Mouse (Mus musculus): ENCODE measurements around the gene Gm10964. TPM values are rescaled to one million over a fixed set of nuclear protein-coding genes. Genes with fewer than 3 reads are reported as not detected.

Gene Gm10964
- polyA plus RNA-seq, 1 experiment from 2014 or later, result not detected

GRCm38 (mm10) chr3:103766789-103767188 lies 27.6 kb downstream of the Gm10964 start:
- peaks cover 8% of the 10 kb centered on the region; the same call in 1 of the 2 replicates for H3K36me3 ChIP-seq (ENCODE audit: control insufficient read depth, insufficient read depth, low read length)
- H3K27ac ChIP-seq (replicated peaks), result no peak overlapping the region
- H3K4me1 ChIP-seq (replicated peaks; ENCODE audit: control insufficient read depth, insufficient read depth), result no peaks in the 10 kb centered on the region; the same call in 1 of the 2 replicates
- TF ChIP-seq CTCF (IDR thresholded peaks at IDR 0.05; ENCODE audit: low read depth) (no peak), EP300 (optimal IDR thresholded peaks at IDR 0.05) (no peak)
- ATAC-seq (ENCODE audit: low FRiP score, low TSS enrichment), result no peak
- DNase-seq (ENCODE audit: low spot score), result no peak
- no peak overlapping the region for H3K4me3 ChIP-seq (ENCODE audit: low read depth, low read length)
- 70% methylated on average over 3 of the region's 3 CpGs for WGBS
- no peak overlapping the region for H3K4me2 ChIP-seq (replicated peaks; ENCODE audit: low read depth)
- no peaks in the 10 kb centered on the region for H3K9me3 ChIP-seq (ENCODE audit: control insufficient read depth, low read length)
- H3K27me3 ChIP-seq (ENCODE audit: control insufficient read depth, insufficient read depth, low read length), result no peaks in the 10 kb centered on the region
- no peak overlapping the region for H3K9ac ChIP-seq (ENCODE audit: low read length)

GRCm38 (mm10) chr3:103771531-103772130 lies 32.5 kb downstream of the Gm10964 start:
- TF ChIP-seq CTCF (IDR thresholded peaks at IDR 0.05; ENCODE audit: low read depth) (no peak), EP300 (optimal IDR thresholded peaks at IDR 0.05) (no peak)
- H3K27ac ChIP-seq (replicated peaks), result peak overlapping the region; percentile 77
- DNase-seq (ENCODE audit: low spot score) (peak; percentile 33), ATAC-seq (ENCODE audit: low FRiP score, low TSS enrichment) (no peak; the same call in 1 of the 2 replicates)
- no peak overlapping the region for H3K9ac ChIP-seq (ENCODE audit: low read length)
- H3K27me3 ChIP-seq (ENCODE audit: control insufficient read depth, insufficient read depth, low read length), result no peaks in the 10 kb centered on the region
- H3K4me3 ChIP-seq (ENCODE audit: low read depth, low read length), result no peak overlapping the region
- H3K4me2 ChIP-seq (replicated peaks; ENCODE audit: low read depth), result no peak overlapping the region
- H3K9me3 ChIP-seq (ENCODE audit: control insufficient read depth, low read length), result no peaks in the 10 kb centered on the region
- H3K4me1 ChIP-seq (replicated peaks; ENCODE audit: control insufficient read depth, insufficient read depth), result no peaks in the 10 kb centered on the region; the same call in 1 of the 2 replicates
- H3K36me3 ChIP-seq (ENCODE audit: control insufficient read depth, insufficient read depth, low read length), result peaks cover 8% of the 10 kb centered on the region; the same call in 1 of the 2 replicates
- 31% methylated on average over 9 of the region's 9 CpGs for WGBS

GRCm38 (mm10) chr3:103772846-103773245 lies 33.7 kb downstream of the Gm10964 start:
- DNase-seq (ENCODE audit: low spot score) (no peak), ATAC-seq (ENCODE audit: low FRiP score, low TSS enrichment) (no peak)
- Histone ChIP-seq H3K9me3 (ENCODE audit: control insufficient read depth, low read length) (no peaks in the 10 kb centered on the region), H3K4me2 (replicated peaks; ENCODE audit: low read depth) (no peak overlapping the region), H3K36me3 (ENCODE audit: control insufficient read depth, insufficient read depth, low read length) (peaks cover 8% of the 10 kb centered on the region; the same call in 1 of the 2 replicates), H3K4me1 (replicated peaks; ENCODE audit: control insufficient read depth, insufficient read depth) (no peaks in the 10 kb centered on the region; the same call in 1 of the 2 replicates), H3K4me3 (ENCODE audit: low read depth, low read length) (no peak overlapping the region), H3K27me3 (ENCODE audit: control insufficient read depth, insufficient read depth, low read length) (no peaks in the 10 kb centered on the region), H3K9ac (ENCODE audit: low read length) (no peak overlapping the region), H3K27ac (replicated peaks) (no peak overlapping the region)
- TF ChIP-seq CTCF (IDR thresholded peaks at IDR 0.05; ENCODE audit: low read depth), result no peak
- TF ChIP-seq EP300 (optimal IDR thresholded peaks at IDR 0.05), result no peak
- WGBS, result 64% methylated on average over 4 of the region's 4 CpGs

GRCm38 (mm10) chr3:103773508-103773907 lies 34.3 kb downstream of the Gm10964 start:
- no peak for DNase-seq (ENCODE audit: low spot score)
- H3K27ac ChIP-seq (replicated peaks), result no peak overlapping the region
- WGBS, result 83% methylated on average over 3 of the region's 3 CpGs

GRCm38 (mm10) chr3:103774009-103774408 lies 34.8 kb downstream of the Gm10964 start:
- Histone ChIP-seq H3K9me3 (ENCODE audit: control insufficient read depth, low read length) (no peaks in the 10 kb centered on the region), H3K27ac (replicated peaks) (no peak overlapping the region), H3K27me3 (ENCODE audit: control insufficient read depth, insufficient read depth, low read length) (no peaks in the 10 kb centered on the region), H3K36me3 (ENCODE audit: control insufficient read depth, insufficient read depth, low read length) (peaks cover 4% of the 10 kb centered on the region; the same call in 1 of the 2 replicates), H3K4me2 (replicated peaks; ENCODE audit: low read depth) (no peak overlapping the region), H3K4me3 (ENCODE audit: low read depth, low read length) (no peak overlapping the region), H3K4me1 (replicated peaks; ENCODE audit: control insufficient read depth, insufficient read depth) (no peaks in the 10 kb centered on the region; the same call in 1 of the 2 replicates), H3K9ac (ENCODE audit: low read length) (no peak overlapping the region)
- TF ChIP-seq CTCF (IDR thresholded peaks at IDR 0.05; ENCODE audit: low read depth) (no peak), EP300 (optimal IDR thresholded peaks at IDR 0.05) (no peak)
- WGBS, result 84% methylated on average over 15 of the region's 15 CpGs
- DNase-seq (ENCODE audit: low spot score), result no peak
- ATAC-seq (ENCODE audit: low FRiP score, low TSS enrichment), result no peak

More at GRCm38 (mm10) chr3:103773508-103773907, 34.3 kb downstream of the Gm10964 start:
- no peaks in the 10 kb centered on the region for H3K27me3 ChIP-seq (ENCODE audit: control insufficient read depth, insufficient read depth, low read length)
- H3K4me3 ChIP-seq (ENCODE audit: low read depth, low read length), result no peak overlapping the region
- TF ChIP-seq CTCF (IDR thresholded peaks at IDR 0.05; ENCODE audit: low read depth) (no peak), EP300 (optimal IDR thresholded peaks at IDR 0.05) (no peak)
- no peak for ATAC-seq (ENCODE audit: low FRiP score, low TSS enrichment)
- H3K4me2 ChIP-seq (replicated peaks; ENCODE audit: low read depth), result no peak overlapping the region
- H3K9me3 ChIP-seq (ENCODE audit: control insufficient read depth, low read length), result no peaks in the 10 kb centered on the region
- H3K4me1 ChIP-seq (replicated peaks; ENCODE audit: control insufficient read depth, insufficient read depth), result no peaks in the 10 kb centered on the region; the same call in 1 of the 2 replicates
- H3K9ac ChIP-seq (ENCODE audit: low read length), result no peak overlapping the region
- H3K36me3 ChIP-seq (ENCODE audit: control insufficient read depth, insufficient read depth, low read length), result peaks cover 4% of the 10 kb centered on the region; the same call in 1 of the 2 replicates

- H3K27me3 ChIP-seq (ENCODE audit: control insufficient read depth, insufficient read depth, low read length), result no peaks in the 10 kb centered on the region
- H3K9me3 ChIP-seq (ENCODE audit: control insufficient read depth, low read length), result no peaks in the 10 kb centered on the region
- no peak for ATAC-seq (ENCODE audit: low FRiP score, low TSS enrichment)
- peaks cover 4% of the 10 kb centered on the region; the same call in 1 of the 2 replicates for H3K36me3 ChIP-seq (ENCODE audit: control insufficient read depth, insufficient read depth, low read length)
- no peak for DNase-seq (ENCODE audit: low spot score)
- no peaks in the 10 kb centered on the region for H3K4me1 ChIP-seq (replicated peaks; ENCODE audit: control insufficient read depth, insufficient read depth)
- TF ChIP-seq EP300 (optimal IDR thresholded peaks at IDR 0.05), result no peak
- no peak for TF ChIP-seq CTCF (IDR thresholded peaks at IDR 0.05; ENCODE audit: low read depth)
- no peak overlapping the region for H3K4me3 ChIP-seq (ENCODE audit: low read depth, low read length)
- H3K4me2 ChIP-seq (replicated peaks; ENCODE audit: low read depth), result no peak overlapping the region
- H3K9ac ChIP-seq (ENCODE audit: low read length), result no peak overlapping the region
- 84% methylated on average over 11 of the region's 11 CpGs for WGBS
- H3K27ac ChIP-seq (replicated peaks), result no peak overlapping the region
Observed at GRCm38 (mm10) chr3:103777940-103778339, 38.8 kb downstream of the Gm10964 start.
